Mouse (Mus musculus) brain, embryonic 14.5 days (tissue): ENCODE measurements at regions not wholly inside any gene's neighbourhood (a gene's known extent, or its start where the extent isn't known, plus 50 kb on each side); places are given as distances from the start of the nearest gene placed in this dataset.
A peak's percentile ranks its signal among the peaks of the same experiment; 100 is the strongest.

Experiments used
- DNase-seq: peaks from one replicate; pipeline ENCODE4 v3.0.0-alpha.2; 2011; ENCODE audit warnings: low read depth
- CTCF ChIP-seq: fragments of 200-500 bp; IDR thresholded peaks from 2 replicates; pipeline ENCODE4 v1.5.1; 2012; ENCODE audit warnings: inconsistent platforms, mild to moderate bottlenecking, moderate library complexity, borderline replicate concordance; ENCODE audit not compliant: insufficient read depth, insufficient read length; ENCODE audit errors: extremely low read depth
- POLR2A ChIP-seq: fragments of 200-500 bp; IDR thresholded peaks from 2 replicates; pipeline ENCODE4 v1.6.1; 2012; ENCODE audit warnings: mild to moderate bottlenecking, inconsistent platforms, borderline replicate concordance; ENCODE audit not compliant: poor library complexity, insufficient read depth, insufficient read length, severe bottlenecking; ENCODE audit errors: extremely low read depth

GRCm38 (mm10) chr4:92396421-92397232, 205.1 kb upstream of the Gm12666 start:
- TF ChIP-seq POLR2A = no peak
- TF ChIP-seq CTCF = no peak
- DNase-seq = peak; percentile 89
